Mouse (Mus musculus): ENCODE measurements at regions not wholly inside any gene's neighbourhood (a gene's known extent, or its start where the extent isn't known, plus 50 kb on each side); places are given as distances from the start of the nearest gene placed in this dataset.

- Histone ChIP-seq H3K9ac (ENCODE audit: low read length) (no peak overlapping the region), H3K4me1 (replicated peaks; ENCODE audit: control insufficient read depth, insufficient read depth, low read length) (no peaks in the 10 kb centered on the region), H3K27ac (ENCODE audit: low read depth) (no peak overlapping the region), H3K27me3 (replicated peaks; ENCODE audit: control insufficient read depth, insufficient read depth, low read length) (no peaks in the 10 kb centered on the region), H3K36me3 (ENCODE audit: control insufficient read depth, insufficient read depth, low read length) (no peaks in the 10 kb centered on the region), H3K9me3 (ENCODE audit: control insufficient read depth, low read length) (no peaks in the 10 kb centered on the region), H3K4me2 (ENCODE audit: low read length) (no peak overlapping the region), H3K4me3 (ENCODE audit: low read depth, low read length) (no peak overlapping the region)
- DNase-seq (ENCODE audit: low spot score) (peak; percentile 29), ATAC-seq (replicated peaks; ENCODE audit: low FRiP score, low TSS enrichment, low read depth) (no peak)
- 93% methylated on average over 2 of the region's 2 CpGs for WGBS
These were observed 599.2 kb downstream of the Pard3 start for GRCm38 (mm10) chr8:127662776-127663499.

- WGBS: 55% methylated on average over 2 of the region's 2 CpGs
- H3K4me3 ChIP-seq (ENCODE audit: low read depth, low read length): no peak overlapping the region
- H3K36me3 ChIP-seq (ENCODE audit: control insufficient read depth, insufficient read depth, low read length): no peaks in the 10 kb centered on the region
- H3K9me3 ChIP-seq (ENCODE audit: control insufficient read depth, low read length): no peaks in the 10 kb centered on the region
- no peaks in the 10 kb centered on the region for H3K4me1 ChIP-seq (replicated peaks; ENCODE audit: control insufficient read depth, insufficient read depth, low read length)
- ATAC-seq (replicated peaks; ENCODE audit: low FRiP score, low TSS enrichment, low read depth) (no peak), DNase-seq (ENCODE audit: low spot score) (no peak)
- H3K4me2 ChIP-seq (ENCODE audit: low read length): no peak overlapping the region
- H3K27ac ChIP-seq (ENCODE audit: low read depth): no peak overlapping the region
- no peaks in the 10 kb centered on the region for H3K27me3 ChIP-seq (replicated peaks; ENCODE audit: control insufficient read depth, insufficient read depth, low read length)
- H3K9ac ChIP-seq (ENCODE audit: low read length): no peak overlapping the region
These were observed 602.9 kb downstream of the Pard3 start for GRCm38 (mm10) chr8:127666606-127667005.

GRCm38 (mm10) chr8:127668991-127669390 lies 605.3 kb downstream of the Pard3 start:
- WGBS: 38% methylated on average over 2 of the region's 2 CpGs
- ATAC-seq (replicated peaks; ENCODE audit: low FRiP score, low TSS enrichment, low read depth) (no peak), DNase-seq (ENCODE audit: low spot score) (peak; percentile 28)

DNA sequence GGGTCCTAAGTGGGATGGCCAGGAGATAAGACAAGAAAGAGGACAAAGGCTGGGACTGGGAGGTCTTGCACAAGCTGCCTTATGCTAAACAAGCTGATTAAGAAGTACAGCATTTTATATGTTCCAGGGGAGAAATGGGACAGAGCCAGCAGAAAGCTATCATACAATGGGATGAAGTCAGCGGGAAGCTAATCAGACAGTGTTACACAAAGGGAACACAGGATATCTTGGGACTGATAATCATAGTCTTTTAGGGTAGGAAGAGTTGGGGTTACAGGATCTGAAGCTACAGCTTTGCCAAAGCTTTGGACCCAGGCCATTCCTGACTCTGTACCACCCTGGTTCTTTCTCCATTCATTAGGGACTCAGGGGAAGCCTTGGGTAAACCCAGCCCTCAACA lies 610.4 kb downstream of the Pard3 start:
- H3K27me3 ChIP-seq (replicated peaks; ENCODE audit: control insufficient read depth, insufficient read depth, low read length): no peaks in the 10 kb centered on the region
- no peak overlapping the region for H3K27ac ChIP-seq (ENCODE audit: low read depth)
- no peaks in the 10 kb centered on the region for H3K9me3 ChIP-seq (ENCODE audit: control insufficient read depth, low read length)
- ATAC-seq (replicated peaks; ENCODE audit: low FRiP score, low TSS enrichment, low read depth) (no peak), DNase-seq (ENCODE audit: low spot score) (no peak)
- no peaks in the 10 kb centered on the region for H3K36me3 ChIP-seq (ENCODE audit: control insufficient read depth, insufficient read depth, low read length)
- no peak overlapping the region for H3K4me2 ChIP-seq (ENCODE audit: low read length)
- no peaks in the 10 kb centered on the region for H3K4me1 ChIP-seq (replicated peaks; ENCODE audit: control insufficient read depth, insufficient read depth, low read length)
- H3K4me3 ChIP-seq (ENCODE audit: low read depth, low read length): no peak overlapping the region
- WGBS: 97% methylated on average over 1 of the region's 1 CpGs
- H3K9ac ChIP-seq (ENCODE audit: low read length): no peak overlapping the region

More at GRCm38 (mm10) chr8:127668991-127669390, 605.3 kb downstream of the Pard3 start:
- Histone ChIP-seq H3K36me3 (ENCODE audit: control insufficient read depth, insufficient read depth, low read length) (no peaks in the 10 kb centered on the region), H3K4me1 (replicated peaks; ENCODE audit: control insufficient read depth, insufficient read depth, low read length) (no peaks in the 10 kb centered on the region), H3K9me3 (ENCODE audit: control insufficient read depth, low read length) (no peaks in the 10 kb centered on the region), H3K9ac (ENCODE audit: low read length) (no peak overlapping the region), H3K27ac (ENCODE audit: low read depth) (no peak overlapping the region), H3K4me3 (ENCODE audit: low read depth, low read length) (no peak overlapping the region), H3K4me2 (ENCODE audit: low read length) (no peak overlapping the region), H3K27me3 (replicated peaks; ENCODE audit: control insufficient read depth, insufficient read depth, low read length) (no peaks in the 10 kb centered on the region)

- H3K4me2 ChIP-seq (ENCODE audit: low read length): no peak overlapping the region
- H3K36me3 ChIP-seq (ENCODE audit: control insufficient read depth, insufficient read depth, low read length): no peaks in the 10 kb centered on the region
- no peaks in the 10 kb centered on the region for H3K4me1 ChIP-seq (replicated peaks; ENCODE audit: control insufficient read depth, insufficient read depth, low read length)
- H3K27ac ChIP-seq (ENCODE audit: low read depth): no peak overlapping the region
- H3K27me3 ChIP-seq (replicated peaks; ENCODE audit: control insufficient read depth, insufficient read depth, low read length): no peaks in the 10 kb centered on the region
- ATAC-seq (replicated peaks; ENCODE audit: low FRiP score, low TSS enrichment, low read depth): no peak
- no peak for DNase-seq (ENCODE audit: low spot score)
- H3K9ac ChIP-seq (ENCODE audit: low read length): no peak overlapping the region
- H3K4me3 ChIP-seq (ENCODE audit: low read depth, low read length): no peak overlapping the region
- WGBS: 64% methylated on average over 4 of the region's 4 CpGs
- no peaks in the 10 kb centered on the region for H3K9me3 ChIP-seq (ENCODE audit: control insufficient read depth, low read length)
These were observed 611.7 kb downstream of the Pard3 start for GRCm38 (mm10) chr8:127675377-127675776.

DNA sequence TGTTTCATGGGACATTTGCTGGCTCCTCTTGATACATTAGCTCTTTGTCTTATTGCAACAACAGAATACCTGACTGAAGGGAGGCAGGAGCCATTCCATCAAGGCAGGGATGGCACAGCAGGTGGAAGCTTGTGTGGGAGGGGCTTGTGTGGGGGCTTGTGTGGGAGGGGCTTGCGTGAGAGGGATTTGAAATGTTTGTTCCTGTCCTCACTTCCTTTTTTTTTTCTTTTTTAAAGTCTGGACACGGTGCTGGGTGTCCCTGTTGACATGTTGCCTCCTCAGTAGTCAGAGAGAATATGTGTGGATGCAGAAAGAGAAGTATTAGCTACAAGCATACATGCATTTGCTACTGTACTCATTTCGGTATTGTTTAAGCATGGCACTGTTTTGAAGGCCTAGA lies 616.5 kb downstream of the Pard3 start:
- no peaks in the 10 kb centered on the region for H3K9me3 ChIP-seq (ENCODE audit: control insufficient read depth, low read length)
- ATAC-seq (replicated peaks; ENCODE audit: low FRiP score, low TSS enrichment, low read depth) (no peak), DNase-seq (ENCODE audit: low spot score) (no peak)
- no peak overlapping the region for H3K9ac ChIP-seq (ENCODE audit: low read length)
- H3K27ac ChIP-seq (ENCODE audit: low read depth): no peak overlapping the region
- H3K27me3 ChIP-seq (replicated peaks; ENCODE audit: control insufficient read depth, insufficient read depth, low read length): no peaks in the 10 kb centered on the region
- 55% methylated on average over 3 of the region's 3 CpGs for WGBS
- no peaks in the 10 kb centered on the region for H3K36me3 ChIP-seq (ENCODE audit: control insufficient read depth, insufficient read depth, low read length)
- no peak overlapping the region for H3K4me3 ChIP-seq (ENCODE audit: low read depth, low read length)
- no peak overlapping the region for H3K4me2 ChIP-seq (ENCODE audit: low read length)
- no peaks in the 10 kb centered on the region for H3K4me1 ChIP-seq (replicated peaks; ENCODE audit: control insufficient read depth, insufficient read depth, low read length)

DNA sequence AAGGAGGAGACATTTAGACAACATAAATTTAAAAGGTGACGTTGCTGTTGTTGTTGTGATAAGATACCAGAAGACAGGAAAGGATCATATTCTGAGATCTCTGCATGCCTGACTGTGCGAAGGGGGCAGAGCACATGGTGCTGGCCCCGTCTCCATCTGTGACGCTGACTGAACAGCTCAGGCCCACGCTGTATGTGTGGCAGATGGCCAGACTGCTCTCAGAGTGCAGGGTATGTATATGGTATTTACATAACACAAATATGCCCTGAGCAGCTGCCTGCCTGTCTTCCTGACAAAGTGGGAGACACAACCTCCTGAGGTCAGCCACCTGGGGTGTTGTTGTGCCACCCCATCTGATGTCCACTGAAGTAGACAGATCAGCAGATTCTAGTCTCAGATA lies 620.5 kb downstream of the Pard3 start:
- H3K4me2 ChIP-seq (ENCODE audit: low read length): no peak overlapping the region
- no peak overlapping the region for H3K9ac ChIP-seq (ENCODE audit: low read length)
- H3K27ac ChIP-seq (ENCODE audit: low read depth): no peak overlapping the region
- H3K4me3 ChIP-seq (ENCODE audit: low read depth, low read length): no peak overlapping the region
- DNase-seq (ENCODE audit: low spot score) (no peak), ATAC-seq (replicated peaks; ENCODE audit: low FRiP score, low TSS enrichment, low read depth) (no peak)
- no peaks in the 10 kb centered on the region for H3K9me3 ChIP-seq (ENCODE audit: control insufficient read depth, low read length)
- H3K27me3 ChIP-seq (replicated peaks; ENCODE audit: control insufficient read depth, insufficient read depth, low read length): no peaks in the 10 kb centered on the region
- H3K36me3 ChIP-seq (ENCODE audit: control insufficient read depth, insufficient read depth, low read length): no peaks in the 10 kb centered on the region
- H3K4me1 ChIP-seq (replicated peaks; ENCODE audit: control insufficient read depth, insufficient read depth, low read length): no peaks in the 10 kb centered on the region
- WGBS: 46% methylated on average over 5 of the region's 5 CpGs

GRCm38 (mm10) chr8:127690792-127691191 lies 627.1 kb downstream of the Pard3 start:
- H3K4me1 ChIP-seq (replicated peaks; ENCODE audit: control insufficient read depth, insufficient read depth, low read length): peaks cover 3% of the 10 kb centered on the region; the same call in 1 of the 2 replicates
- no peak overlapping the region for H3K27ac ChIP-seq (ENCODE audit: low read depth)
- no peak overlapping the region for H3K4me3 ChIP-seq (ENCODE audit: low read depth, low read length)
- H3K4me2 ChIP-seq (ENCODE audit: low read length): no peak overlapping the region
- WGBS: 89% methylated on average over 4 of the region's 4 CpGs
- H3K9me3 ChIP-seq (ENCODE audit: control insufficient read depth, low read length): no peaks in the 10 kb centered on the region
- no peaks in the 10 kb centered on the region for H3K27me3 ChIP-seq (replicated peaks; ENCODE audit: control insufficient read depth, insufficient read depth, low read length)
- no peak for DNase-seq (ENCODE audit: low spot score)
- ATAC-seq (replicated peaks; ENCODE audit: low FRiP score, low TSS enrichment, low read depth): no peak
- no peak overlapping the region for H3K9ac ChIP-seq (ENCODE audit: low read length)
- no peaks in the 10 kb centered on the region for H3K36me3 ChIP-seq (ENCODE audit: control insufficient read depth, insufficient read depth, low read length)

GRCm38 (mm10) chr8:127698404-127698803 lies 634.7 kb downstream of the Pard3 start:
- WGBS: 87% methylated on average over 4 of the region's 4 CpGs
- ATAC-seq (replicated peaks; ENCODE audit: low FRiP score, low TSS enrichment, low read depth) (no peak), DNase-seq (ENCODE audit: low spot score) (no peak)
- Histone ChIP-seq H3K4me3 (ENCODE audit: low read depth, low read length) (no peak overlapping the region), H3K36me3 (ENCODE audit: control insufficient read depth, insufficient read depth, low read length) (no peaks in the 10 kb centered on the region), H3K4me2 (ENCODE audit: low read length) (no peak overlapping the region), H3K9me3 (ENCODE audit: control insufficient read depth, low read length) (no peaks in the 10 kb centered on the region), H3K9ac (ENCODE audit: low read length) (no peak overlapping the region), H3K4me1 (replicated peaks; ENCODE audit: control insufficient read depth, insufficient read depth, low read length) (no peaks in the 10 kb centered on the region), H3K27me3 (replicated peaks; ENCODE audit: control insufficient read depth, insufficient read depth, low read length) (no peaks in the 10 kb centered on the region), H3K27ac (ENCODE audit: low read depth) (no peak overlapping the region)
